Mouse (Mus musculus) erythroblast, embryonic 14.5 days (primary cell): Measurements from ENCODE around the gene Coa3. TPM values are rescaled to one million over a fixed set of nuclear protein-coding genes. Genes with fewer than 3 reads are reported as not detected.

ENCODE experiments used
- H3K27me3 ChIP-seq: 2 replicates; pipeline ENCODE4 v1.6.1; 2012; ENCODE audit warnings: inconsistent platforms; ENCODE audit not compliant: control insufficient read depth
- H3K36me3 ChIP-seq: 2 replicates; pipeline ENCODE4 v1.6.1; 2012; ENCODE audit warnings: mild to moderate bottlenecking, inconsistent platforms; ENCODE audit not compliant: control insufficient read depth
- H3K4me1 ChIP-seq: 2 replicates; pipeline ENCODE4 v1.6.1; 2012; ENCODE audit warnings: inconsistent platforms; ENCODE audit not compliant: control insufficient read depth
- H3K4me3 ChIP-seq: replicated peaks from 2 replicates; pipeline ENCODE3; 2012; ENCODE audit warnings: moderate library complexity, mild to moderate bottlenecking, inconsistent platforms
- H3K9me3 ChIP-seq: 2 replicates; pipeline ENCODE4 v1.6.1; 2012; ENCODE audit warnings: low read length, inconsistent platforms, mixed read lengths; ENCODE audit not compliant: control insufficient read depth
- GATA1 ChIP-seq: IDR thresholded peaks from 2 replicates; pipeline ENCODE4 v1.6.1; 2012; ENCODE audit warnings: low read length, inconsistent platforms, mixed read lengths
- TAL1 ChIP-seq: IDR thresholded peaks from 3 replicates; pipeline ENCODE4 v1.6.1; 2012; ENCODE audit warnings: low read length, inconsistent platforms, mixed read lengths
- polyA plus RNA-seq: library from polyadenylated mRNA; stranded (reverse); fragments of >175 nt; gene quantifications from 2 replicates; pipeline ENCODE4 v1.2.3, GENCODE M21; 2012

The Coa3 gene
- polyA plus RNA-seq, 1 experiment, result 2.2 TPM

- Histone ChIP-seq H3K27me3 (peaks cover 86% of the 10 kb centered on the region), H3K4me3 (no peak overlapping the region)
- TF ChIP-seq TAL1 (no peak), GATA1 (no peak)
Measured at GRCm38 (mm10) chr11:101232010-101232839, 46.7 kb downstream of the Coa3 start.

GRCm38 (mm10) chr11:101230991-101231871, 47.7 kb downstream of the Coa3 start:
- Histone ChIP-seq H3K4me1 (peaks cover 5% of the 10 kb centered on the region), H3K36me3 (no peaks in the 10 kb centered on the region), H3K9me3 (no peaks in the 10 kb centered on the region), H3K4me3 (no peak overlapping the region), H3K27me3 (peaks cover 82% of the 10 kb centered on the region)
- TF ChIP-seq TAL1 (no peak), GATA1 (no peak)

More at GRCm38 (mm10) chr11:101232010-101232839, 46.7 kb downstream of the Coa3 start:
- H3K36me3 ChIP-seq, result no peaks in the 10 kb centered on the region
- H3K4me1 ChIP-seq, result peaks cover 1% of the 10 kb centered on the region; the same call in 1 of the 2 replicates
- peaks cover 4% of the 10 kb centered on the region; the same call in 1 of the 2 replicates for H3K9me3 ChIP-seq

- H3K36me3 ChIP-seq, result no peaks in the 10 kb centered on the region
Measured at GRCm38 (mm10) chr11:101230526-101230925, 48.4 kb downstream of the Coa3 start.

GRCm38 (mm10) chr11:101230061-101230511, 48.8 kb downstream of the Coa3 start:
- Histone ChIP-seq H3K36me3 (no peaks in the 10 kb centered on the region; the same call in 1 of the 2 replicates), H3K9me3 (no peaks in the 10 kb centered on the region), H3K27me3 (peaks cover 78% of the 10 kb centered on the region), H3K4me1 (peaks cover 14% of the 10 kb centered on the region), H3K4me3 (no peak overlapping the region)
- no peak for TF ChIP-seq TAL1
- no peak for TF ChIP-seq GATA1

More at GRCm38 (mm10) chr11:101230526-101230925, 48.4 kb downstream of the Coa3 start:
- Histone ChIP-seq H3K27me3 (peaks cover 81% of the 10 kb centered on the region), H3K9me3 (no peaks in the 10 kb centered on the region), H3K4me1 (peaks cover 9% of the 10 kb centered on the region), H3K4me3 (no peak overlapping the region)
- TF ChIP-seq TAL1, result no peak
- no peak for TF ChIP-seq GATA1

GRCm38 (mm10) chr11:101229361-101229900, 49.5 kb downstream of the Coa3 start:
- H3K27me3 ChIP-seq, result peaks cover 72% of the 10 kb centered on the region
- no peak overlapping the region for H3K4me3 ChIP-seq

More at GRCm38 (mm10) chr11:101229361-101229900, 49.5 kb downstream of the Coa3 start:
- H3K9me3 ChIP-seq, result no peaks in the 10 kb centered on the region
- peaks cover 20% of the 10 kb centered on the region for H3K4me1 ChIP-seq
- H3K36me3 ChIP-seq, result peaks cover 2% of the 10 kb centered on the region; the same call in 1 of the 2 replicates
- TF ChIP-seq GATA1 (no peak), TAL1 (no peak)

Other genes starting within 250 kb of the Coa3 start
- gene Naglu, start 209.1 kb downstream of the Coa3 start, polyA plus RNA-seq, result 0.05 and 0.14 TPM in 2 replicates
- gene Hsd17b1, start 200.7 kb downstream of the Coa3 start, polyA plus RNA-seq, result 0.04 and 0.06 TPM in 2 replicates
- gene Coasy, start 196.5 kb downstream of the Coa3 start, polyA plus RNA-seq, result 0.65 and 0.87 TPM in 2 replicates
- gene Mlx, start 191.8 kb downstream of the Coa3 start, polyA plus RNA-seq, result 1.4 and 1.7 TPM in 2 replicates
- gene Psmc3ip, start 183.7 kb downstream of the Coa3 start, polyA plus RNA-seq, result 3.9 and 5.2 TPM in 2 replicates
- 1.6 and 1.7 TPM in 2 replicates for gene Retreg3, start 159.2 kb downstream of the Coa3 start, polyA plus RNA-seq
- 22.0 and 23.7 TPM in 2 replicates for gene Tubg1, start 159.2 kb downstream of the Coa3 start, polyA plus RNA-seq
- gene Tubg2, start 123.2 kb downstream of the Coa3 start, polyA plus RNA-seq, result not detected in 2 replicates
- 0.01 TPM in 1 of 2 replicates, not detected in the other for gene Cntnap1, start 108.6 kb downstream of the Coa3 start, polyA plus RNA-seq
- gene Plekhh3, start 107.8 kb downstream of the Coa3 start, polyA plus RNA-seq, result 0.15 and 0.21 TPM in 2 replicates
- 0.02 TPM in 1 of 2 replicates, not detected in the other for gene Ccr10, start 103.7 kb downstream of the Coa3 start, polyA plus RNA-seq
- gene Ezh1, start 52.7 kb downstream of the Coa3 start, polyA plus RNA-seq, result 0.71 and 0.74 TPM in 2 replicates
- 0.07 and 0.09 TPM in 2 replicates for gene Ramp2, start 33.1 kb downstream of the Coa3 start, polyA plus RNA-seq
- gene Vps25, start 25.4 kb downstream of the Coa3 start, polyA plus RNA-seq, result 16.1 and 19.2 TPM in 2 replicates
- gene Wnk4, start 18.5 kb downstream of the Coa3 start, polyA plus RNA-seq, result 14.8 and 19.5 TPM in 2 replicates
- 0.02 TPM in 1 of 2 replicates, not detected in the other for gene Cntd1, start 102 bp downstream of the Coa3 start, polyA plus RNA-seq
- gene Becn1, start 23.2 kb upstream of the Coa3 start, polyA plus RNA-seq, result 17.9 and 19.6 TPM in 2 replicates
- gene Psme3, start 37.1 kb upstream of the Coa3 start, polyA plus RNA-seq, result 22.5 and 26.2 TPM in 2 replicates
- gene Aoc2, start 45.9 kb upstream of the Coa3 start, polyA plus RNA-seq, result 1.9 and 2.8 TPM in 2 replicates
- 0.02 and 0.06 TPM in 2 replicates for gene Aoc3, start 51.5 kb upstream of the Coa3 start, polyA plus RNA-seq
- gene G6pc, start 88.4 kb upstream of the Coa3 start, polyA plus RNA-seq, result not detected in 2 replicates
- gene Aarsd1, start 138.5 kb upstream of the Coa3 start, polyA plus RNA-seq, result 2.9 and 3.7 TPM in 2 replicates
- 3.6 and 3.7 TPM in 2 replicates for gene Gm27029, start 145.7 kb upstream of the Coa3 start, polyA plus RNA-seq
- 0.20 and 0.24 TPM in 2 replicates for gene Rundc1, start 146.0 kb upstream of the Coa3 start, polyA plus RNA-seq
- gene Ptges3l, start 146.2 kb upstream of the Coa3 start, polyA plus RNA-seq, result not detected in 2 replicates
- gene Rpl27, start 163.2 kb upstream of the Coa3 start, polyA plus RNA-seq, result 28.9 and 48.8 TPM in 2 replicates
- 1.6 and 2.1 TPM in 2 replicates for gene Ifi35, start 169.3 kb upstream of the Coa3 start, polyA plus RNA-seq
- 0.09 and 0.16 TPM in 2 replicates for gene Rnd2, start 185.9 kb upstream of the Coa3 start, polyA plus RNA-seq
- gene Vat1, start 187.1 kb upstream of the Coa3 start, polyA plus RNA-seq, result 0.69 and 0.80 TPM in 2 replicates